Mouse (Mus musculus) olfactory bulb, adult 2 months (tissue): Measurements from ENCODE around the gene Tspan10. TPM values are rescaled to one million over a fixed set of nuclear protein-coding genes. Genes with fewer than 3 reads are reported as not detected.

Source experiments
- H3K27ac ChIP-seq: fragments of 200-500 bp; 2 replicates; pipeline ENCODE4 v1.5.1; 2012; ENCODE audit warnings: low read depth, low read length; ENCODE audit not compliant: insufficient read depth
- H3K4me1 ChIP-seq: fragments of 200-500 bp; 2 replicates; pipeline ENCODE4 v1.6.1; 2012; ENCODE audit warnings: low read length; ENCODE audit not compliant: control insufficient read depth, insufficient read depth
- H3K4me3 ChIP-seq: fragments of 200-500 bp; 2 replicates; pipeline ENCODE4 v1.5.1; 2012; ENCODE audit warnings: mild to moderate bottlenecking, low read depth, low read length, moderate library complexity; ENCODE audit not compliant: insufficient read depth
- CTCF ChIP-seq: fragments of 200-500 bp; IDR thresholded peaks from 2 replicates; pipeline ENCODE4 v1.5.1; 2012; ENCODE audit warnings: low read depth, mild to moderate bottlenecking, low read length, moderate library complexity; ENCODE audit not compliant: insufficient read depth
- POLR2A ChIP-seq: fragments of 200-500 bp; IDR thresholded peaks from 2 replicates; pipeline ENCODE4 v1.6.1; 2012; ENCODE audit warnings: mild to moderate bottlenecking, low read depth, low read length, moderate library complexity; ENCODE audit not compliant: insufficient read depth
- WGBS: fragments of 180-500 bp; shearing (Covaris S2); methylation state at CpG from one replicate; pipeline ENCODE4 v1.1.7; 2018; 5-methylcytosine and 5-hydroxymethylcytosine counted together
- polyA plus RNA-seq: library from polyadenylated mRNA; stranded (reverse); fragments of >200 nt; gene quantifications from 2 replicates; pipeline ENCODE4 v1.2.4, GENCODE M21; 2012; ENCODE audit warnings: low replicate concordance; ENCODE audit not compliant: missing spikeins, insufficient read depth, insufficient read length

Gene Tspan10
- polyA plus RNA-seq, 1 experiment: not detected

DNA sequence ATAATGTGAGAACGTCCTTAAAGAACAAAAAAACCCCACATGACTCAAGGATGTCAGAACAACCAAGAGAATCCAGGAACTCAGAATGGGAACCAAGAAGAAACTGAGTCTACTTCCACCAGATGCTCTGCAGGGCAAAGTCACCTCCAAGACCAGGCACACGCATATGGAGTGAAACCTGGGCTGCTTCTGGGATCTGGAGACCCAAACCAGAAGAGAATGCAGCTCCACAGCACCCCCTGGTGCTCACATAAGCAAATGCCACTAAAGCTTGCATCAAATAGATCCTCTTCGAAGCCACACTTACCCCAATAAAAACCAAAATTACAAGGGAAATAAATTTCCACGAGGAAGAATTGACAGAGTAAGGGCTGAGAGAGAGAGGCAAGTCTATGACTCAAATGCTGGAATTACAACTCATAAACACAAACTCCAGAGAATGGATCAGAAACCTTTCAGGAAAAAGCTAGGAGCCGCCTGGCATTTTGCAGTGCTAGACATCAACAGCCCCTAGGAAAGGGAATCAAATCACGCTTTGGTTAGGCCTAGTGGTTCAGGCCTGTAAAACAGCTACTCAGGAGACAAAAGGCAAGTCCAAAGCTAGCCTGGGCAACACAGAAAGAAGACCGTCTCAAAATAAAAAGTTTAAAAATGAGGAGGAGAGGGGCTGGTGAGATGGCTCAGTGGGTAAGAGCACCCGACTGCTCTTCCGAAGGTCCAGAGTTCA is 18.7 kb upstream of the Tspan10 start:
- 56% methylated on average over 9 of the region's 9 CpGs for WGBS
- H3K4me3 ChIP-seq: no peak overlapping the region
- H3K4me1 ChIP-seq: no peaks in the 10 kb centered on the region
- no peak overlapping the region for H3K27ac ChIP-seq
- TF ChIP-seq CTCF: 0 out of 2 replicates have a peak, but pooled peaks have one; percentile 36
- no peak for TF ChIP-seq POLR2A

DNA sequence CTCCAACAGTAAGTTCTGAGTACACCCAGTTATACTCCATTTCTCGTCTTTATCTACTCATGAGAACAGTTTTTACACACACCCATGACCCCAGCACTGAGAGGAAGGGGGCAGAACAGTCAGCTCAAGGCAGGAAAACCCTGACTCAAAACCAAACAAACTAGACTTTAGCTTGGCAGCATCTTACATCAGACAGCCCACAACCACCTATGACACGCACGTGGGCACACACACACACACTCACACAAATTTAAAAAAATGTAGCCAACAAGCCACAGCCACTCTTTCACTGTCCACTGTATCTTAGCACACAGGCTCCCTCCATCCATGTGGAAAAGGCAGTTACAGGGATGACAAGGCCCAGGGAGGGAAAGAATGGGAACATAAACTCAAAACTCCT is 15.7 kb upstream of the Tspan10 start:
- H3K4me1 ChIP-seq: no peaks in the 10 kb centered on the region
- H3K27ac ChIP-seq: no peak overlapping the region
- 90% methylated on average over 3 of the region's 3 CpGs for WGBS
- TF ChIP-seq POLR2A: no peak
- TF ChIP-seq CTCF: no peak
- no peak overlapping the region for H3K4me3 ChIP-seq

- H3K4me1 ChIP-seq: no peaks in the 10 kb centered on the region
- H3K4me3 ChIP-seq: peak within 1 kb of the TSS; percentile 99
- TF ChIP-seq POLR2A: peak; percentile 65
- no peak for TF ChIP-seq CTCF
- WGBS: under 1% methylated on average over 75 of the region's 77 CpGs
- H3K27ac ChIP-seq: peak within 1 kb of the TSS; percentile 20; the same call in 1 of the 2 replicates
These were observed 5.1 kb upstream of the Tspan10 start, which contains the start of gene Nploc4 for GRCm38 (mm10) chr11:120437152-120437856. Gene Nploc4 (minus strand): TSS chr11:120437708.

- 15% methylated on average over 12 of the region's 12 CpGs for WGBS
- Histone ChIP-seq H3K27ac (no peak overlapping the region), H3K4me3 (peak overlapping the region; percentile 99), H3K4me1 (no peaks in the 10 kb centered on the region)
- TF ChIP-seq POLR2A (no peak), CTCF (no peak)
These were observed 4.5 kb upstream of the Tspan10 start for GRCm38 (mm10) chr11:120437857-120438385.

DNA sequence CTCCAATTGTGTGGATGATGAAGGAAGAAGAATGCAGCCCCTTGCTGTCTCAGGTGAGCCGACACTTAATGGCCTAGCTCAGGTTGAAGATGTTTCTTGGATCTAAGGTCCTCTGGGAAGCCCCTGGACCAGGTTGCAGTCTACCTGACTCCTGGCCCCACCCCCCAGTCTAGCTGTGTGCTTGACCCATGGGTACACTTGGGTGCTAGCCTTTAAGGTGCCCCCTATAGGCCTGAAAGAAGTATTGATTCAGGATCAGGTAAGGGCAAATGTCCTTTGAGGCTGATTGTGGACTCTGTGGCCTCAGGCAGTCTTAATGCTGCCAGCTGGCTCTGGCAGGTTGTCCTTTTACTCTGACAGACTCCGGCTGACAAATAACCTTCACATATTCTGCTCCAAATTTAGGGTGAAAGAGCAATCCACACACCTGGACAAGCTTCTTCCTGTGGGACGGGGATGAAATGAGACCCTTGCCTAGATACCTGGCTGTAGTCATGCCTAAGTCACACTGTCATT is 379 bp downstream of the Tspan10 start:
- no peaks in the 10 kb centered on the region for H3K4me1 ChIP-seq
- WGBS: 92% methylated on average over 3 of the region's 3 CpGs
- H3K4me3 ChIP-seq: no peak overlapping the region
- H3K27ac ChIP-seq: no peak overlapping the region
- TF ChIP-seq POLR2A: no peak
- no peak for TF ChIP-seq CTCF

- WGBS: 78% methylated on average over 6 of the region's 6 CpGs
These were observed 1.7 kb downstream of the Tspan10 start for GRCm38 (mm10) chr11:120444106-120444505.

GRCm38 (mm10) chr11:120445475-120445874 is 3.0 kb downstream of the Tspan10 start:
- no peak overlapping the region for H3K27ac ChIP-seq
- TF ChIP-seq POLR2A: no peak
- TF ChIP-seq CTCF: no peak
- H3K4me1 ChIP-seq: no peaks in the 10 kb centered on the region
- H3K4me3 ChIP-seq: no peak overlapping the region
- WGBS: 75% methylated on average over 3 of the region's 3 CpGs

More at GRCm38 (mm10) chr11:120444106-120444505, 1.7 kb downstream of the Tspan10 start:
- no peaks in the 10 kb centered on the region for H3K4me1 ChIP-seq
- TF ChIP-seq POLR2A: no peak
- no peak for TF ChIP-seq CTCF
- no peak overlapping the region for H3K27ac ChIP-seq
- no peak overlapping the region for H3K4me3 ChIP-seq

GRCm38 (mm10) chr11:120447179-120447578 is 4.7 kb downstream of the Tspan10 start:
- no peak overlapping the region for H3K4me3 ChIP-seq
- no peak for TF ChIP-seq POLR2A
- no peak for TF ChIP-seq CTCF
- H3K27ac ChIP-seq: no peak overlapping the region
- no peaks in the 10 kb centered on the region for H3K4me1 ChIP-seq
- 77% methylated on average over 7 of the region's 7 CpGs for WGBS

DNA sequence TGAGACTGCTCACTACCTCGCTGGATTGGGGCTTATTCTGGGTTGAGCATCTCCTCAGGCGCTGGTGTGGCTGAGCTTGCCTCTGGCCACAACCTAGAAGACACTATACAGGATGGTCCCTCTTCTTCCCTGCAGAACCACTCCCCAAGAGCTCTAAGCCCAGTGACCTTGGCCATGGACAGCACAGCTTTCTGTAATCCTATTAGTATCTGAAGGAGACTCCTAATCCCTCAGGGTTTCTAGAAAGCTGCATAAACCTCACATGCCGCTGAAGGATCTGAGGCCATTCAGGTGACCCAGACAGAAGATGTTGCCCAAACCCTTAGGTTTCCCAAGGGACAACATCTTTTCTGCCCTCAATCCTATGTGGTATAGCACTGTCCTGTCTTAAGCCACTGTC is 9.8 kb downstream of the Tspan10 start:
- TF ChIP-seq POLR2A: no peak
- no peak for TF ChIP-seq CTCF
- no peak overlapping the region for H3K4me3 ChIP-seq

More for the DNA sequence above, 9.8 kb downstream of the Tspan10 start:
- Histone ChIP-seq H3K27ac (no peak overlapping the region), H3K4me1 (peaks cover 4% of the 10 kb centered on the region)
- 72% methylated on average over 3 of the region's 3 CpGs for WGBS
